Mouse (Mus musculus) CH12F3 (cell line): ENCODE results near the gene Fam229a.
"Not testable (repeated sequence)": the region's sequence is repeated elsewhere in the genome, so short reads cannot be mapped to it uniquely, and the experiment has no call there.

Experiments used
- in situ Hi-C: fragments of 300-500 bp; cut with MboI; formaldehyde crosslinking; loops from 2 replicates; pipeline ENCODE4 v1.14.3; 2020; ENCODE audit warnings: low sequenced_read_pairs

Gene Fam229a

GRCm38 (mm10) chr4:129516925-129517324 lies 25.9 kb downstream of the Fam229a start:
- in situ Hi-C loops: no loop called here

- in situ Hi-C loops: no loop called here
Measured at GRCm38 (mm10) chr4:129518519-129518918, 27.5 kb downstream of the Fam229a start.

- in situ Hi-C loops: no loop called here
Measured at GRCm38 (mm10) chr4:129525338-129525737, 34.3 kb downstream of the Fam229a start.

- in situ Hi-C loops: no loop called here
Measured at GRCm38 (mm10) chr4:129525889-129526288, 34.9 kb downstream of the Fam229a start.

- in situ Hi-C loops: not testable (repeated sequence)
Measured at GRCm38 (mm10) chr4:129528901-129529300, 37.9 kb downstream of the Fam229a start.

GRCm38 (mm10) chr4:129540012-129540411 lies 49.0 kb downstream of the Fam229a start:
- in situ Hi-C loops: loop anchor here (10.0 kb wide), 1 partner anchor 65 kb away; the partner anchor contains the start of genes Eif3i and Tmem234
